Mouse (Mus musculus) c-Kit-positive CD71-positive TER-119-negative erythroid progenitor cells, embryonic 14.5 days (primary cell): ENCODE data around the gene Slc25a38.
A peak's percentile ranks its signal among the peaks of the same experiment; 100 is the strongest.

ENCODE experiments used
- DNase-seq: peaks from one replicate; pipeline ENCODE4 v3.0.0-alpha.2; 2013; ENCODE audit warnings: low read depth

Gene Slc25a38

DNA sequence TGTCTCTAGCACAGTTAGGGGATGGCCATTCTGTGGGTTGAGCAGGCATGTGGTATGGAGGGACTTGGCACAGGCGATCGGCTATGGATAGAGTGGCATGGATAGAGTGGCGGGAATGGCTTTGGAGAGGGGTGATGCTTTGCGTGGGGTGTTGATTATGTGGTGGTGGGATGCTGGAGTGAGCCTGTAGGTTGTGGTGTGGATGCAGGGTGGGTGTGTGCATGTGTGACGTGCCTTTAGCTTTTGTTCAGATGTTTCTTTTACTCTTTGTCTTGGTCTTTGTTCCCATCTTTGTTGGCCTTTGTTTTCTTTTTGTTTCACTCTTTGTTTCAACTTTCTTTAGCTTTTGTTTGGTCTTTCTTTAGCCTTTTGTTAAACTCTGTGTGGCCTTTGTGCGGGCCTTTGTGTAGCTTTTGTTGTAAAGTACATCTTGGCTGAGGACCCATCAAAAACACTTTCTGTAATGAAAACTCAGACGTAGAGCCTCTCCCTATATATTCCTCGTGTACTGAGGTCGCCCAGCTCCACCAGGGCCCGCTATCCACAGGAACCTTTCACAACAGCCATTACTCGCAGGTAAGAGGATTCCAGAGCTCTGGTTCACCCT is 39.2 kb downstream of the Slc25a38 start, which contains the start of gene Mobp:
TSS of gene Mobp (plus strand) at position 486 of the 607 bp plus-strand sequence.
- no peak for DNase-seq

- no peak for DNase-seq
These were observed 41.0 kb downstream of the Slc25a38 start for GRCm38 (mm10) chr9:120151152-120151551.

- no peak for DNase-seq
These were observed 41.8 kb downstream of the Slc25a38 start for GRCm38 (mm10) chr9:120151906-120152399.

GRCm38 (mm10) chr9:120158047-120158446 is 47.9 kb downstream of the Slc25a38 start:
- no peak for DNase-seq

DNA sequence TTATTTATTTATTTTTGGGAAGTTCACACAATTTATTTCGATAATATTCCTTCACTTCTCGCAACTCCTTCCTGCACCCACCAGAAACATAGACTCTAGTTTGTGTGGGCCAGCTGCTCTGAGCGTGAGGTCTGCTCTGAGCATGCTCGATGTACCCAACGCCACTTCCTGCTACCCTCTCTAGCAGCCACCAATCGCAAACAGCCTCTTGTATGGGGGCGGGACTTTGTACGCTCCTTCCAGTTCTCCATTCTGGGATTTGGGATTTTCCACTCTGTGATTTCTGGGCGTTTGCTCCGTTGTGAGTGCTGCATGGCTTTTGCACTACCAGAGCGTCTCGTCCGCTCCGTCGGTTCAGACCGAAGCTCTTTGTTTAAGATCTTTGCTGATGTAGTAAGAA is 53.7 kb downstream of the Slc25a38 start:
- no peak for DNase-seq

GRCm38 (mm10) chr9:120167826-120168225 is 57.7 kb downstream of the Slc25a38 start:
- no peak for DNase-seq

DNA sequence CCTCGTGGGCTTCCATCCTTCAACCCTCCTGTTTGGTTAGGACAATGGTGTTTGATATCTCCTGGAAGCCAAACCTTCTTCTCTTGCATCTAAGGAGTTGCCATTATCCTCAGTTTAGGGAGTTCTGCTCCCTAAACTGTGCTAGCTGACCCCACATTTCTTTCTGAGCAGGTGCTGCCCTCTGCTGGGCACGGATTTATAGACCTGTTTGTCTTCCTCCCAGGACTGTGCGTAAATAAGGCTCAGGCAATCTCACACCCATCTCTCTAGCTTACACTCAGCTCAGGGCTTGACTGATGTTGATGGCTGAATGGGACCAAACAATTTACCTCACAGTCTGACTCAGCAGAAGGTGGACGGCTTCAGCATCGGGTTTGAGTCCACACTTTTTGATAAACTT is 61.1 kb downstream of the Slc25a38 start:
- DNase-seq: peak; percentile 39
